Mouse (Mus musculus): ENCODE measurements around the gene Mpo.

DNA sequence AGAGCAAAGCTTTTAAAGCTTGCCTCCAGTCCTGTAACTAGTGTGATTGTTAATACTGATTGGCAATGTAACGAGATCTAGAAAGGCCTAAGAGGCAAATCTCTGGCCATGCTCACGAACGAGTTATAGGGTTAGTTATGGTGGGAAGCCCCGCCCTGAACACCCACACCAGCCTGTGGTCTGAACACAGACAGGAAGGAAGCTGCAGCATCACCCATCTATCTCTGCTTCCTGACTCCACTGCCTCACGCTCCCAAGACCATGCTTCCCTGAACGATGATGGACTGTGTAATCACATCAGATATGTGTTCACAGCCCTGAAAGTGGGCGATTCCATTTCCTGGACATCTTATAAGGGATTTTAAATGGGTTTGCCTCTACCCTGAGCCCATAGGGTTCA lies 14.9 kb downstream of the Mpo start:
- TF ChIP-seq CTCF (IDR thresholded peaks at IDR 0.05; ENCODE audit: low read depth) (no peak), EP300 (IDR thresholded peaks at IDR 0.05; ENCODE audit: low read depth) (no peak)

All from liver, embryonic 14.5 days (tissue).